Mouse (Mus musculus) Muller cell, postnatal 12 days (primary cell): ENCODE measurements around the gene Vps11.
A peak's percentile ranks its signal among the peaks of the same experiment; 100 is the strongest.
"Not testable (repeated sequence)": the region's sequence is repeated elsewhere in the genome, so short reads cannot be mapped to it uniquely, and the experiment has no call there.

ENCODE experiments used
- DNase-seq: peaks from one replicate; pipeline ENCODE4 v3.0.0-alpha.2; 2015; ENCODE audit errors: inconsistent ontology term

Gene Vps11

DNA sequence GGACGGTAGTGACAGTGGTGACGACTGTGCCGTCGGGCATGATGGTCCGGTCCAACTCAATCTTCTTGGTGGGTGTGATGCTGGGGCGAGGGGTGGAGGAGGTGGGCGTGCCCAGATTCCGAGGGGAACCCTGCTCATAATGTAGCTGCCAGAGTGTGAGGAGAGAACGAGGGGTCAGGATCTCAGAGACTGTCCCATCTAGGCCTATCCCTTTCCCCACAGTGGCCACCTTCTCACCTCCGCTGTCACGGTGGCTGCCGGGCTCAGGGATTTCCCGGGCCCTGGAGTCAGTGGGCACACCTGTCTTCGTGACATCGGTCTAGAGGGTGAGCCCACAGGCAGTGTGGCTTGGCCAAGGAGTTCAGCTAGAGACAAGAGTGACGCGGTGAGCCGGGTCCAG, 46.6 kb downstream of the Vps11 start:
- no peak for DNase-seq

- no peak for DNase-seq
Observed at GRCm38 (mm10) chr9:44314257-44314547, 47.3 kb downstream of the Vps11 start.

DNA sequence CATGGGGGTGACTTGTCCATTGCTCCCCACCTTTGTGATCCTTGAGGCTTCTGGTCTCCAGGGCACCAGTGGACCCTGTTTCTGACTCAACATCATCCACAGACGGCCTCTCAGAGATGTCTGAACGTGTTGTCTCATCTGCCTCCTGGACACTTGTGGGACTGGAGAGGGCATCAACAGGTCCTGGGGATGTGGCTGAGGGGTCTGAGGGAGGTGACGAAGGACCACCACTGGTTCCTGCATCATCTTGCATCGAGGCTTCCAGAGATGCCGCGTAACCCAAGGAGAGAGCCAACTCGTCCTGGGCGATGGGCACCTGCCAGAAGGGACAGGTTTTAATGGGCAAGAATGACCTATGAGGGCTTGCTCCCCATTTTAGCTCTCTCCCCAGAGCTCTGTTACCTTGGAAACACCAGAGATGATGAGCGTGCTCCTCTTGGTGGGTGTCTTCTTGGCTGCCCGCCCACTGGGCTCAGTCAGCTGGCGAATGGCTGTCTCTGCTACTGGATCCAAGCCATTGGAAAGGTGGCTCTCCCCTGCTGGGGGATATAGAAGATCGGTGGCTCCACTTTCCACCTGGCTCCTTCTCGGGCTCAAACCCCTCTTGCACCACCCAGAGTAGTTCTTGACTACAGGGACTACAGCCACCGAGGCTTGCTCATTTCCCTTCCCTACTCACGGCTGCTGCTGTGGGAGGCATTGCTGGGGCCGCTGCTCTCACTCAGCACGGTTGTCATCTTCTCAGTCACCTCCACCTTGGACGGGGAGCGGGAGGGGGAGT, 47.8 kb downstream of the Vps11 start:
- DNase-seq, result no peak

GRCm38 (mm10) chr9:44311136-44312134, 50.0 kb downstream of the Vps11 start:
- no peak for DNase-seq

GRCm38 (mm10) chr9:44310750-44311135, 50.7 kb downstream of the Vps11 start:
- DNase-seq, result no peak

DNA sequence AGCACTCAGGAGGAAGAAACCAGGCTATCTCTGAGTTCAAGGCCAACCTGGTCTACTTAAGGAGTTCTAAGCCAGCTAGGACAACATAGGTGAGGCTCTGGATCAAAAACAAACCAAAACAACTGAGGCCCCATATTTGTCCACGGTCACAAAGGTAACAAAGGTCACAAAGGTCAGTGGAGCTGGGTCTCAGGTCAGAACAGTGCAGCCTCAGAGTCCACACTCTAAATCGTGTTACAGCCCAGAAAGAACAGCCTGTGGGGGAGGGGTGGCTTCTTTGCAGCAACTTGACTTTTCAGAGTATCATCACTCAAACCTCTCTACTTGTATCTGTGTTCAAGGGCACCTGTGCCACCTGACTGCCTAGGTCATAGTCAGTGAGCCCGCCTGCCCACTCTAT, 51.7 kb downstream of the Vps11 start:
- DNase-seq, result no peak

GRCm38 (mm10) chr9:44307248-44307647, 54.2 kb downstream of the Vps11 start:
- DNase-seq, result no peak

DNA sequence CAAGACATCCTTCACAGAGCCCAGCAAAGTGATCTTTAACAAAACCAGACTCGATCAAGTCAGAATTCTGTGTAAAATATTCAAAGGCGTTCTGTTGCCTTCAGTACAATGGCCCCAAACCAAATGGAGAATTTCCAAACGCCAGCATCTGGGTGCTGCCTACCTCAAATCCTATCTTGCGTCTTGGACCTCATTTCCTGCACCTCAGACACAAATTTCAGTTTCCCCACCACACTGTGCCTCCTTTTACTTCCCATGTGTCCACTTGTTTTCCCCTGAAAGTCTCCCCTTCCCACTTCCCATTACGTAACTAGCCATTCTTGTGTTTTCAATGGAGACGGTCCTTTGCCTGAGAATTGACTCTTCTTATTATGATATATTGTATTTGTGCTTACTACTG, 54.9 kb downstream of the Vps11 start:
- DNase-seq, result no peak

DNA sequence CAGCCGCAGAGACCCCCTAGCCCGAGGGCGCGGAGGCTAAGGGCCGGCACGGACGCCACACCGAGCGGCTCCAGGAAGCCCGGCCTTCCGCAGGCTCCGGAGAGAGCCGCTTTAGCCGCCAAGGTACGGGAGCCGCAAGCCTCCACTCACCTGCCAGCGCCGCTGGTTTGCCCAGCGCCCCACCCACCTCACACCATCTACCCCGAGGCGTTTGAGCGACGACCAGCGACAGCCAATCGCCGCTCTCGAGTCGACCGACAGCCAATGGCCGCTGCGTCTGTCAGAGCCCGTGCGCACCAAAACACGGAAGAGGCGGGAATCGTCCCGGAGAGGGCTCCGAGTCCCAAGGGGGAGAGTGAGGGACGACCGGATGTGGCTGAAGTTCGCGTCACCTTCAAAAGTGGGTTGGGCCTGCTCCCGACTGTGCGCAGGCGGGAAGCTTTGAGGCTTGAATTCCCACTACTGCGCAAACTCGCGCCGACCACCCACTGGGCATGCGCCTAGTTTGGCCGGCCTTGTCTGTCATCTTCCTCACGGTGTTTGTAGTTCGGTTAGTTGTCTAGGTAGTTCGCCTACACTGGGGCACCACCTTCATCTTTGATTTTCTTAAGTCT, 55.9 kb downstream of the Vps11 start, which contains the start of gene Hinfp:
Hinfp (minus strand) TSS at position 206 of the 614 bp plus-strand sequence.
- DNase-seq, result peak; percentile 99

DNA sequence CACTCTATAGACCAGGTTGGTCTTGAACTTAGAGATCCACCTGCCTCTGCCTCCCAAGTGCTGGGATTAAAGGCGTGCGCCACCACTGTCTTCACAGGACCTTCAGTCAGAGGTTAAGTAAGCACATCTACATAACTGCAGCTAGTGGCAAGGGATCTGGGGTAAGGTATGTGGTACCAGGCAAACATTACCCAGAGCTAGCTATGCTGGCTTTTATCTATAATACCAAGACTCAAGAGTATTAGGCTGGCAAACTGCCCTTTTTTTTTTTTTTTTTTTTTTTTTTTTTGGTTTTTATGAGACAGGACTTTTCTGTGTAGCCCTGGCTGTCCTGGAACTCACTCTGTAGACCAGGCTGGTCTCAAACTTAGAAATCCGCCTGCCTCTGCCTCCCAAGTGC, 61.5 kb downstream of the Vps11 start:
- DNase-seq, result not testable (repeated sequence)
